Mouse (Mus musculus): ENCODE results near the gene Tshz2. TPM values are rescaled to one million over a fixed set of nuclear protein-coding genes. Genes with fewer than 3 reads are reported as not detected.

The Tshz2 gene
- polyA plus RNA-seq, 1 experiment from 2014 or later, result 5.9 TPM

GRCm38 (mm10) chr2:169928447-169929120 lies 295.8 kb downstream of the Tshz2 start:
- H3K9me3 ChIP-seq (ENCODE audit: control insufficient read depth, low read length), result no peaks in the 10 kb centered on the region
- no peaks in the 10 kb centered on the region for H3K36me3 ChIP-seq (ENCODE audit: control insufficient read depth, insufficient read depth, low read length)
- H3K27ac ChIP-seq (replicated peaks; ENCODE audit: low read depth, low read length), result no peak overlapping the region
- 81% methylated on average over 14 of the region's 14 CpGs for WGBS
- no peaks in the 10 kb centered on the region for H3K4me1 ChIP-seq (ENCODE audit: control insufficient read depth, insufficient read depth, low read length)
- DNase-seq (ENCODE audit: low spot score), result no peak
- no peaks in the 10 kb centered on the region for H3K27me3 ChIP-seq (ENCODE audit: control insufficient read depth, insufficient read depth, low read length)
- no peak overlapping the region for H3K4me3 ChIP-seq (ENCODE audit: low read depth, low read length)
- H3K4me2 ChIP-seq (ENCODE audit: low read depth, severe bottlenecking), result no peak overlapping the region
- no peak for ATAC-seq (ENCODE audit: insufficient number of reproducible peaks, low FRiP score, low TSS enrichment, low read depth)
- H3K9ac ChIP-seq (ENCODE audit: low read length), result no peak overlapping the region

DNA sequence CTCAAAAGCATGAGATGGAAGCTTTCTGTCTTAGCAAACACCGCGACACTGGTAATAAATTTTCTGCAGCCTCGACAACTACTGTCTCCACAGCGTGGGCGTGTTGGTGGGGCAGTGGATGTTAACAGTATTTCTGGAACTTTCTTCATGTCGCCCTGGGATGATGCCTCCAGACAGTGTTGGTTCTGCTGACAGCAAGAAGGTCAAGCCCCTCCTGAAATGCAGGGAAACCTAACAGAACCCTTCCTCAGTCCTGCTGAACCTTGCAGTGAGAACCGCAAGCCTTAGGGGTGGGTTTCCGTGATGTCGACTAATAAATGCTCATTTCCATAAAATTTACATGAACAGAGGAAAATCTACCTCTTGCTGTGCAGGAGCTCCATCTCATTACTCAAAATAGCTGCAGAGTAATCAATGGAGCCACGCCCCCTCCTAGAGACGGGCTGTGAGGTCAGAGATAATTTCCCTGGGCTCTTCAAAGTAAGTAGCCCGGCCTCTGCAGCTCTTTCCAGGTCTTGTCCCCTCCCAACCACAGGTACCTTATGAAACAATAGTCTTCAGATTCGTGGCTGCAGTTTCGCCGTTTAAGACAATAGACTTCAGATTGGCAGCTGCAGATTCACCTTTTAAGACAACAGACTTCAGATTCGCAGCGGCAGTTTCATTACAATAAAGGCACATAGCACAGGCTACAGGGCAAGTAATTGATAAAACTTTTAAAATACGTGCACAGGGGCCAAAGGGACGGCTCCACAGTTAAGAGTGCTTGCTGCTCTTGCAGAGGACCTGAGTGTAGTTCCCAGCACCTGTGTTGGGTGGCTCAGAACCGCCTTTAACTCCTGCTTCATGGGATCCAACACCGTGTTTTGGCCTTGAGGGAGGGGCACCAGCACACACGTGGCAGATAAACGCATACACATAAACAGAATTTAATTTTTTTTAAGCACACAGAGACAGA lies 297.0 kb downstream of the Tshz2 start:
- no peak overlapping the region for H3K27ac ChIP-seq (replicated peaks; ENCODE audit: low read depth, low read length)

DNA sequence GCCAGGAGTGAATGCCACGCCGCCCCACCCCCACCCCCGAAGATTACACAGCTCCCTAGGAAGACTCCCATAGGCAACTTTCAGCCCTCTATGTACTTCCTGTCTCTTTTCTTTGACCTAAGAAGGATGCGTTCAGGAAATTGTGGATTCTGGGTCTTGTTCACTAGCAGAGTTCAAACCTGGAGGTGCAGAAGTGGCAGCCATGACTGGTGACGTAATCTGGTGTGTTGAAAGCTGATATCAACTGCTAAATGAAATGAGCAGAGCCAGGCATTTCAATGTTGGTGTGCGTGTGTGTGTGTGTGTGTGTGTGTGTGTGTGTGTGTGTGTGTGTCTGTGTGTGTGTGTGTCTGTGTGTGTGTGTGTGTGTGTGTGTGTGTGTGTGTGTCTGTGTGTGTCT lies 302.8 kb downstream of the Tshz2 start:
- no peaks in the 10 kb centered on the region for H3K36me3 ChIP-seq (ENCODE audit: control insufficient read depth, insufficient read depth, low read length)
- 83% methylated on average over 6 of the region's 6 CpGs for WGBS

More for the DNA sequence above, 297.0 kb downstream of the Tshz2 start:
- Histone ChIP-seq H3K9ac (ENCODE audit: low read length) (peak overlapping the region; percentile 17; the same call in 1 of the 2 replicates), H3K4me3 (ENCODE audit: low read depth, low read length) (peak overlapping the region; percentile 26), H3K9me3 (ENCODE audit: control insufficient read depth, low read length) (no peaks in the 10 kb centered on the region), H3K4me2 (ENCODE audit: low read depth, severe bottlenecking) (peak overlapping the region; percentile 48), H3K36me3 (ENCODE audit: control insufficient read depth, insufficient read depth, low read length) (no peaks in the 10 kb centered on the region), H3K4me1 (ENCODE audit: control insufficient read depth, insufficient read depth, low read length) (no peaks in the 10 kb centered on the region), H3K27me3 (ENCODE audit: control insufficient read depth, insufficient read depth, low read length) (no peaks in the 10 kb centered on the region)
- peak; percentile 81 for DNase-seq (ENCODE audit: low spot score)
- WGBS, result 56% methylated on average over 23 of the region's 23 CpGs
- ATAC-seq (ENCODE audit: insufficient number of reproducible peaks, low FRiP score, low TSS enrichment, low read depth), result peak; percentile 36; the same call in 1 of the 2 replicates

GRCm38 (mm10) chr2:169940297-169941142 lies 307.7 kb downstream of the Tshz2 start:
- DNase-seq (ENCODE audit: low spot score), result no peak

More for the DNA sequence above, 302.8 kb downstream of the Tshz2 start:
- ATAC-seq (ENCODE audit: insufficient number of reproducible peaks, low FRiP score, low TSS enrichment, low read depth) (no peak), DNase-seq (ENCODE audit: low spot score) (no peak)
- H3K4me3 ChIP-seq (ENCODE audit: low read depth, low read length), result no peak overlapping the region
- H3K9ac ChIP-seq (ENCODE audit: low read length), result no peak overlapping the region
- H3K9me3 ChIP-seq (ENCODE audit: control insufficient read depth, low read length), result no peaks in the 10 kb centered on the region
- no peak overlapping the region for H3K27ac ChIP-seq (replicated peaks; ENCODE audit: low read depth, low read length)
- H3K27me3 ChIP-seq (ENCODE audit: control insufficient read depth, insufficient read depth, low read length), result no peaks in the 10 kb centered on the region
- no peak overlapping the region for H3K4me2 ChIP-seq (ENCODE audit: low read depth, severe bottlenecking)
- H3K4me1 ChIP-seq (ENCODE audit: control insufficient read depth, insufficient read depth, low read length), result no peaks in the 10 kb centered on the region

DNA sequence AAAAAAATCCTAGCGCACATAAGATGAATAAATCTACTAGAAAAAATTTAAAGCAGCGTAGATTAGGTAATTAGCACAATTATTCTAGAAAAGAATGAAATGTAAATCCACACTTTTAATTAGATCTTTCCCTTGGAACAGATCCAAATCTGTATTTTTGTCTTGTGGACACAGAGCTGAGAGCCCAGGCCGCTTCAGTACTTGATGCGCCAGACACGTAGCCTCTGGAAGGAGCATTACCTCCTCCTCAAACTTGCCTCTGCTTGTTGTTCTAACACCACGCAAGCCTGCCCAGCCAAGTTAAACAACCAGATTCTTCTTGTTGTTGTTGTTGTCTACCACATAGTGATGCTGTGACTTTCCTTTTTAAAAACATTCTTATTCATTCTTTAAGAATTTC lies 310.9 kb downstream of the Tshz2 start:
- Histone ChIP-seq H3K27me3 (ENCODE audit: control insufficient read depth, insufficient read depth, low read length) (no peaks in the 10 kb centered on the region), H3K9ac (ENCODE audit: low read length) (no peak overlapping the region), H3K36me3 (ENCODE audit: control insufficient read depth, insufficient read depth, low read length) (no peaks in the 10 kb centered on the region), H3K4me2 (ENCODE audit: low read depth, severe bottlenecking) (no peak overlapping the region), H3K4me1 (ENCODE audit: control insufficient read depth, insufficient read depth, low read length) (peaks cover 3% of the 10 kb centered on the region; the same call in 1 of the 2 replicates), H3K9me3 (ENCODE audit: control insufficient read depth, low read length) (no peaks in the 10 kb centered on the region), H3K4me3 (ENCODE audit: low read depth, low read length) (no peak overlapping the region), H3K27ac (replicated peaks; ENCODE audit: low read depth, low read length) (no peak overlapping the region)
- 92% methylated on average over 6 of the region's 6 CpGs for WGBS
- DNase-seq (ENCODE audit: low spot score), result no peak
- no peak for ATAC-seq (ENCODE audit: insufficient number of reproducible peaks, low FRiP score, low TSS enrichment, low read depth)

More at GRCm38 (mm10) chr2:169940297-169941142, 307.7 kb downstream of the Tshz2 start:
- no peaks in the 10 kb centered on the region for H3K36me3 ChIP-seq (ENCODE audit: control insufficient read depth, insufficient read depth, low read length)
- H3K27ac ChIP-seq (replicated peaks; ENCODE audit: low read depth, low read length), result no peak overlapping the region
- no peak overlapping the region for H3K4me3 ChIP-seq (ENCODE audit: low read depth, low read length)
- no peak for ATAC-seq (ENCODE audit: insufficient number of reproducible peaks, low FRiP score, low TSS enrichment, low read depth)
- no peaks in the 10 kb centered on the region for H3K4me1 ChIP-seq (ENCODE audit: control insufficient read depth, insufficient read depth, low read length)
- H3K4me2 ChIP-seq (ENCODE audit: low read depth, severe bottlenecking), result no peak overlapping the region
- no peak overlapping the region for H3K9ac ChIP-seq (ENCODE audit: low read length)
- no peaks in the 10 kb centered on the region for H3K9me3 ChIP-seq (ENCODE audit: control insufficient read depth, low read length)
- no peaks in the 10 kb centered on the region for H3K27me3 ChIP-seq (ENCODE audit: control insufficient read depth, insufficient read depth, low read length)
- WGBS, result 82% methylated on average over 16 of the region's 16 CpGs

DNA sequence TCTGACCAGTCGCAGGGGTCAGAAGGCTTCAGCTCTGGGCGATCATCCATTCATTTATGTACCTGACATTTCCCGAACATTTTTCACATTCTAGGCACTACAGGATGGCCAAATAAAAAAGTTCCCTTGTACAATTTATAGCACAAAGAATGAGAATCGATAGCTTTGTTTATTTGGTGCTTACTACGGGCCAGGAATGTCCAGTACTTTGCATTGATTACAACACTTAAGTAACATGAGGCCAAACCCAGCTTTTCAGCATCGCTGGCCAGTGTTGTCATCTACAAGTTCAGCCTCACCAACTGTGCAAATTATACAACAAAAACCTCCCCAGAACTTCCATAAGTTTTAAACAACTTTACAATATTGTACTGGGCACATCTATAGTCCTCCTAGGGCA lies 315.3 kb downstream of the Tshz2 start:
- Histone ChIP-seq H3K27me3 (ENCODE audit: control insufficient read depth, insufficient read depth, low read length) (no peaks in the 10 kb centered on the region), H3K36me3 (ENCODE audit: control insufficient read depth, insufficient read depth, low read length) (no peaks in the 10 kb centered on the region), H3K4me3 (ENCODE audit: low read depth, low read length) (no peak overlapping the region), H3K9me3 (ENCODE audit: control insufficient read depth, low read length) (no peaks in the 10 kb centered on the region), H3K9ac (ENCODE audit: low read length) (no peak overlapping the region), H3K27ac (replicated peaks; ENCODE audit: low read depth, low read length) (no peak overlapping the region), H3K4me1 (ENCODE audit: control insufficient read depth, insufficient read depth, low read length) (peaks cover 3% of the 10 kb centered on the region; the same call in 1 of the 2 replicates), H3K4me2 (ENCODE audit: low read depth, severe bottlenecking) (no peak overlapping the region)
- WGBS, result 86% methylated on average over 6 of the region's 6 CpGs
- no peak for DNase-seq (ENCODE audit: low spot score)
- ATAC-seq (ENCODE audit: insufficient number of reproducible peaks, low FRiP score, low TSS enrichment, low read depth), result no peak

- no peak overlapping the region for H3K4me2 ChIP-seq (ENCODE audit: low read depth, severe bottlenecking)
- H3K4me1 ChIP-seq (ENCODE audit: control insufficient read depth, insufficient read depth, low read length), result peaks cover 3% of the 10 kb centered on the region; the same call in 1 of the 2 replicates
- ATAC-seq (ENCODE audit: insufficient number of reproducible peaks, low FRiP score, low TSS enrichment, low read depth) (no peak), DNase-seq (ENCODE audit: low spot score) (no peak)
- no peaks in the 10 kb centered on the region for H3K36me3 ChIP-seq (ENCODE audit: control insufficient read depth, insufficient read depth, low read length)
- no peak overlapping the region for H3K27ac ChIP-seq (replicated peaks; ENCODE audit: low read depth, low read length)
- 68% methylated on average over 8 of the region's 8 CpGs for WGBS
- H3K9ac ChIP-seq (ENCODE audit: low read length), result no peak overlapping the region
- no peaks in the 10 kb centered on the region for H3K27me3 ChIP-seq (ENCODE audit: control insufficient read depth, insufficient read depth, low read length)
- H3K4me3 ChIP-seq (ENCODE audit: low read depth, low read length), result no peak overlapping the region
- no peaks in the 10 kb centered on the region for H3K9me3 ChIP-seq (ENCODE audit: control insufficient read depth, low read length)
Measured at GRCm38 (mm10) chr2:169951041-169951440, 318.2 kb downstream of the Tshz2 start.

DNA sequence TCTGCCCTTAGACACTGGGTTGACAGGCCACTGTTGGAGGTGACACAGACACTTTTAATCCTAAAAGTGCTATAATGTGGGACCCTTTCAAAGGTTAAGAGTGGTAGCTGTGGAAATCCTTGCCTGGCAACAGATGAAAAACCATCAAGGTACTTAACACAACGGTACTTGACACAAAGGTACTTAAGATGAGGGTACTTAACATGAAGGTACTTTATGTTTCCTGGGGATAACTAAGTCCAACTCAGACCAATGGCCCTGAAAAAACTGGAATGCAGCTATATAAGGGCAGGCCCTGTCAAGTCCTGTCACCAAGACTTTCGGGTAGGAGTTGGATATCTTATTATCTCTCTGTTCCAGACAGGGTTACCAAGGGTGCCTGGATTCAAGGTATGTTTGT lies 320.2 kb downstream of the Tshz2 start:
- ATAC-seq (ENCODE audit: insufficient number of reproducible peaks, low FRiP score, low TSS enrichment, low read depth) (no peak), DNase-seq (ENCODE audit: low spot score) (no peak)
- 90% methylated on average over 2 of the region's 2 CpGs for WGBS
- H3K27me3 ChIP-seq (ENCODE audit: control insufficient read depth, insufficient read depth, low read length), result no peaks in the 10 kb centered on the region
- H3K4me1 ChIP-seq (ENCODE audit: control insufficient read depth, insufficient read depth, low read length), result no peaks in the 10 kb centered on the region
- H3K27ac ChIP-seq (replicated peaks; ENCODE audit: low read depth, low read length), result no peak overlapping the region
- no peak overlapping the region for H3K9ac ChIP-seq (ENCODE audit: low read length)
- H3K36me3 ChIP-seq (ENCODE audit: control insufficient read depth, insufficient read depth, low read length), result no peaks in the 10 kb centered on the region
- H3K4me3 ChIP-seq (ENCODE audit: low read depth, low read length), result no peak overlapping the region
- H3K4me2 ChIP-seq (ENCODE audit: low read depth, severe bottlenecking), result no peak overlapping the region
- no peaks in the 10 kb centered on the region for H3K9me3 ChIP-seq (ENCODE audit: control insufficient read depth, low read length)
